ENCODE assay signal across 20 mouse cellular contexts in the genomic region with DNA sequence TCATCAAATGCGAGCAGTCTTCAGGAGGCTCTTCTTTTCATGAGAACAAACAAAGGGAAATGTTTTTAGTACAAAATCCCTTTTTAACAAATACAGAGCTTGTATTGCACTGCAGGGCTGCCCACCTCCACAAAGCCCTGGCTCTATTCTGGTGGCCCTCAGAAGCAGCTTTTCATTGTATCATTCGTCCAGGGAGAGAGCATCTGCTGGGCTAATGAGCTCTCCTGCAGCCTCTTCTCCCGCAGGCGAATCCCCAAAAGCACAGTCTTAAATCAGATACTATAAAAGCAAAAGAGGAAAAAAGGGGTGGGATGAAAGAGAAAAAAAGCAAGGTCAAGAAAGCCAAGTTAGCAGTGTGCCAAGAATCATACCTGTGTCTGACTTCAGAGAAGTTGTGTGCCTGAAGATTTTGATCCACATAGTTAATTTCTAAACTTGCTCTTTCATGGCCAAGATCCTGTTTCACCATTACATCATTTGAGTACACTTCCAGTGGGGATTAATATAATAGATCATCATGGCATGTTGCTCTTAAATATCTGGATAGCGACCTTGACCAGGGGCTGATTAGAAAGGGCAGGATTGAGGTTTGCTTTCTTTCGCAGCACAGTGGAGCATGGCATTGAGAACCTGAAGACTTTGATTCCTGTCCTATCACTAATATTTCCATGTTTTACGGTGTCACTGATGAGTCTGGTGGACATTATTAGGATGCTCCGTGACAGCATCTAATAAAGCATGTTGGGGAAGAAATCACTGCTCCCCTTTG.
DNase-seq lines count a peak whose midpoint lies in the region; ATAC-seq and TF ChIP-seq lines count a peak whose summit lies in the region.
"Had no signal": no experiment of that assay in that cellular context is flagged by ENCODE, and none has a peak within 500 bp of the region (broad histone marks: within the 10 kb centered on the region; RNA-seq: fewer than 3 reads in every experiment).

No protein-coding gene starts in this region.

- no peak overlapping the region for H3K27ac ChIP-seq in kidney, postnatal 0 days
- no peak overlapping the region for H3K27ac ChIP-seq in forebrain, embryonic 16.5 days (ENCODE audit: low read length)
- H3K27ac ChIP-seq in midbrain, embryonic 16.5 days (ENCODE audit: low read length), result peak overlapping the region; percentile 30; the same call in 1 of the 2 replicates
- no peak overlapping the region for H3K27ac ChIP-seq in kidney, adult 2 months (ENCODE audit: insufficient read depth, low read depth, low read length)
- H3K27ac ChIP-seq: embryonic facial prominence, embryonic 10.5 days; limb, embryonic 13.5 days; liver, embryonic 15.5 days had no signal

- TF ChIP-seq CTCF in kidney, postnatal 0 days (IDR thresholded peaks at IDR 0.05; ENCODE audit: low read depth), result no peak
- no peak for TF ChIP-seq CTCF in kidney, adult 2 months (conservative IDR thresholded peaks at IDR 0.05; ENCODE audit: insufficient read depth, insufficient read length, low read depth, low read length)

- no peaks in the 10 kb centered on the region for H3K27me3 ChIP-seq in kidney, postnatal 0 days (ENCODE audit: insufficient read depth, low read length)
- H3K27me3 ChIP-seq in forebrain, embryonic 16.5 days (replicated peaks; ENCODE audit: control insufficient read depth, insufficient read depth, low read length), result no peaks in the 10 kb centered on the region
- no peaks in the 10 kb centered on the region for H3K27me3 ChIP-seq in midbrain, embryonic 16.5 days (ENCODE audit: control insufficient read depth, insufficient read depth, low read depth, low read length)
- H3K27me3 ChIP-seq in kidney, adult 2 months (replicated peaks; ENCODE audit: control insufficient read depth, insufficient read depth, low read length), result no peaks in the 10 kb centered on the region; the same call in 1 of the 2 replicates
- H3K27me3 ChIP-seq: liver, embryonic 15.5 days had no signal

- no peak overlapping the region for H3K9ac ChIP-seq in kidney, postnatal 0 days (ENCODE audit: low read depth, low read length)
- H3K9ac ChIP-seq in forebrain, embryonic 16.5 days (replicated peaks; ENCODE audit: low read depth, low read length), result no peak overlapping the region
- H3K9ac ChIP-seq in midbrain, embryonic 16.5 days (ENCODE audit: low read depth, low read length), result no peak overlapping the region
- H3K9ac ChIP-seq: heart, embryonic 12.5 days; limb, embryonic 13.5 days; liver, embryonic 15.5 days had no signal

- H3K4me3 ChIP-seq in kidney, postnatal 0 days (replicated peaks; ENCODE audit: low read depth, low read length), result no peak overlapping the region
- H3K4me3 ChIP-seq in forebrain, embryonic 16.5 days (replicated peaks; ENCODE audit: low read length), result no peak overlapping the region
- H3K4me3 ChIP-seq in midbrain, embryonic 16.5 days (ENCODE audit: low read depth, low read length), result no peak overlapping the region
- H3K4me3 ChIP-seq in kidney, adult 2 months (ENCODE audit: insufficient read depth, low read depth, low read length), result no peak overlapping the region
- H3K4me3 ChIP-seq: embryonic facial prominence, embryonic 10.5 days; heart, embryonic 12.5 days; limb, embryonic 13.5 days; liver, embryonic 15.5 days; myocyte had no signal

- H3K36me3 ChIP-seq in kidney, postnatal 0 days (ENCODE audit: insufficient read depth, low read length), result no peaks in the 10 kb centered on the region
- no peaks in the 10 kb centered on the region for H3K36me3 ChIP-seq in forebrain, embryonic 16.5 days (ENCODE audit: control insufficient read depth, insufficient read depth)
- no peaks in the 10 kb centered on the region for H3K36me3 ChIP-seq in midbrain, embryonic 16.5 days (ENCODE audit: control insufficient read depth, insufficient read depth, low read length)
- H3K36me3 ChIP-seq in kidney, adult 2 months (ENCODE audit: control insufficient read depth, insufficient read depth, low read length), result no peaks in the 10 kb centered on the region
- H3K36me3 ChIP-seq: embryonic facial prominence, embryonic 10.5 days; heart, embryonic 12.5 days; limb, embryonic 13.5 days; liver, embryonic 15.5 days had no signal

- no peak for ATAC-seq in kidney, postnatal 0 days (replicated peaks; ENCODE audit: low FRiP score, low read depth)
- peak; percentile 32; the same call in 1 of the 2 replicates for ATAC-seq in forebrain, embryonic 16.5 days
- ATAC-seq in midbrain, embryonic 16.5 days, result peak; percentile 91
- ATAC-seq: activated CD4-positive, CD25-positive, alpha-beta regulatory T cell, adult 4 months had no signal

- H3K4me1 ChIP-seq in kidney, postnatal 0 days (replicated peaks; ENCODE audit: insufficient read depth, low read length), result no peaks in the 10 kb centered on the region
- peaks cover 14% of the 10 kb centered on the region for H3K4me1 ChIP-seq in forebrain, embryonic 16.5 days (replicated peaks; ENCODE audit: control insufficient read depth, insufficient read depth, low read length)
- peaks cover 2% of the 10 kb centered on the region; the same call in 1 of the 2 replicates for H3K4me1 ChIP-seq in midbrain, embryonic 16.5 days (ENCODE audit: control insufficient read depth, insufficient read depth, low read length)
- H3K4me1 ChIP-seq in kidney, adult 2 months (ENCODE audit: control insufficient read depth, insufficient read depth, low read length), result no peaks in the 10 kb centered on the region
- H3K4me1 ChIP-seq: heart, embryonic 12.5 days; liver, embryonic 15.5 days had no signal

- intact Hi-C loops in left cerebral cortex, postnatal 10 days (cut with DNase I), result no loop called here

- no peaks in the 10 kb centered on the region for H3K9me3 ChIP-seq in kidney, postnatal 0 days (replicated peaks; ENCODE audit: low read length)
- H3K9me3 ChIP-seq in forebrain, embryonic 16.5 days (ENCODE audit: control insufficient read depth, low read length), result no peaks in the 10 kb centered on the region
- no peaks in the 10 kb centered on the region for H3K9me3 ChIP-seq in midbrain, embryonic 16.5 days (replicated peaks; ENCODE audit: control insufficient read depth, low read length, poor library complexity, severe bottlenecking)
- H3K9me3 ChIP-seq: embryonic facial prominence, embryonic 10.5 days; heart, embryonic 12.5 days; limb, embryonic 13.5 days; liver, embryonic 15.5 days had no signal

- H3K4me2 ChIP-seq in kidney, postnatal 0 days (ENCODE audit: low read length), result no peak overlapping the region
- no peak overlapping the region for H3K4me2 ChIP-seq in forebrain, embryonic 16.5 days (ENCODE audit: low read length)
- no peak overlapping the region for H3K4me2 ChIP-seq in midbrain, embryonic 16.5 days (ENCODE audit: low read length)
- H3K4me2 ChIP-seq: heart, embryonic 12.5 days; limb, embryonic 13.5 days; liver, embryonic 15.5 days had no signal

- 47% methylated on average over 8 of the region's 8 CpGs for WGBS in kidney, postnatal 0 days
- WGBS in forebrain, embryonic 16.5 days, result 42% methylated on average over 8 of the region's 8 CpGs
- 39% methylated on average over 8 of the region's 8 CpGs for WGBS in midbrain, embryonic 16.5 days
- 47% methylated on average over 8 of the region's 8 CpGs for WGBS in kidney, adult 2 months

- TF ChIP-seq POLR2A in kidney, adult 2 months (IDR thresholded peaks at IDR 0.05; ENCODE audit: low read depth, low read length), result no peak

- peak; percentile 15 for DNase-seq in kidney, postnatal 0 days (ENCODE audit: low spot score)
- DNase-seq in kidney, postnatal 36 days, result no peak
- peak; percentile 9 for DNase-seq in retina, embryonic 14.5 days (ENCODE audit: low spot score)
- DNase-seq in kidney, adult 2 months, result no peak
- no peak for DNase-seq in spleen, postnatal 14 days (ENCODE audit: low spot score in 2 of 2)
- DNase-seq in left cerebral cortex, postnatal 10 days (ENCODE audit: extremely low spot score in 1 of 2, low spot score in 2 of 2), result no peak
- DNase-seq: adrenal gland, postnatal 14 days; cerebellum, adult 9-11 months; kidney, adult 8-10 months; lung, postnatal 10 days; right cerebral cortex, postnatal 25 days; thymus, postnatal 36 days had no signal

Comparison
In these comparisons a context has a peak if more than half of its experiments do, and no peak if none do; other contexts are left out.
1. DNase-seq: peak in kidney, postnatal 0 days (single experiment) and retina, embryonic 14.5 days (single experiment); none in kidney, postnatal 36 days (0 of 2), kidney, adult 2 months (single experiment), spleen, postnatal 14 days (0 of 2) and left cerebral cortex, postnatal 10 days (0 of 2).